Mouse (Mus musculus) bone marrow, adult 2 months (tissue): ENCODE measurements around the gene Plxna4. TPM values are rescaled to one million over a fixed set of nuclear protein-coding genes. Genes with fewer than 3 reads are reported as not detected.

Experiments used
- H3K27ac ChIP-seq: fragments of 200-500 bp; 2 replicates; pipeline ENCODE4 v1.5.1; 2012; ENCODE audit warnings: low read depth, mild to moderate bottlenecking, control low read depth, inconsistent platforms, low read length; ENCODE audit not compliant: control insufficient read depth, poor library complexity, insufficient read depth
- H3K4me1 ChIP-seq: fragments of 200-500 bp; 2 replicates; pipeline ENCODE4 v1.6.1; 2011; ENCODE audit warnings: low read length; ENCODE audit not compliant: control insufficient read depth, insufficient read depth
- H3K4me3 ChIP-seq: fragments of 200-500 bp; replicated peaks from 2 replicates; pipeline ENCODE3; 2011; ENCODE audit warnings: mild to moderate bottlenecking, low read depth, low read length, control low read depth; ENCODE audit not compliant: control insufficient read depth
- CTCF ChIP-seq: fragments of 200-500 bp; IDR thresholded peaks from 2 replicates; pipeline ENCODE4 v1.5.1; 2011; ENCODE audit warnings: low read length, control low read depth; ENCODE audit not compliant: control insufficient read depth, insufficient read depth
- POLR2A ChIP-seq: fragments of 200-500 bp; IDR thresholded peaks from 2 replicates; pipeline ENCODE4 v1.6.1; 2011; ENCODE audit warnings: low read depth, mild to moderate bottlenecking, control low read depth, low read length, borderline replicate concordance; ENCODE audit not compliant: control insufficient read depth
- WGBS: fragments of 180-500 bp; shearing (Covaris S2); methylation state at CpG from one replicate; pipeline ENCODE4 v1.1.7; 2018; 5-methylcytosine and 5-hydroxymethylcytosine counted together
- polyA plus RNA-seq: library from polyadenylated mRNA; stranded (reverse); fragments of >200 nt; gene quantifications from 2 replicates; pipeline ENCODE4 v1.2.4, GENCODE M21; 2011; ENCODE audit warnings: low replicate concordance; ENCODE audit not compliant: missing spikeins, insufficient read depth, insufficient read length

The Plxna4 gene
- polyA plus RNA-seq, 1 experiment = 6.6 TPM

GRCm38 (mm10) chr6:32479765-32480164 is 108.2 kb downstream of the Plxna4 start:
- TF ChIP-seq POLR2A (no peak), CTCF (no peak)
- Histone ChIP-seq H3K4me3 (no peak overlapping the region), H3K27ac (no peak overlapping the region), H3K4me1 (no peaks in the 10 kb centered on the region; the same call in 1 of the 2 replicates)
- 46% methylated on average over 2 of the region's 2 CpGs for WGBS

GRCm38 (mm10) chr6:32479193-32479758 is 108.7 kb downstream of the Plxna4 start:
- TF ChIP-seq CTCF (peak; percentile 33; the same call in 1 of the 2 replicates), POLR2A (no peak)
- Histone ChIP-seq H3K4me1 (no peaks in the 10 kb centered on the region; the same call in 1 of the 2 replicates), H3K4me3 (no peak overlapping the region), H3K27ac (no peak overlapping the region)
- 39% methylated on average over 2 of the region's 2 CpGs for WGBS

- TF ChIP-seq CTCF (no peak), POLR2A (no peak)
- Histone ChIP-seq H3K4me3 (no peak overlapping the region), H3K4me1 (no peaks in the 10 kb centered on the region; the same call in 1 of the 2 replicates), H3K27ac (no peak overlapping the region)
- WGBS = 91% methylated on average over 4 of the region's 4 CpGs
Measured at GRCm38 (mm10) chr6:32475958-32476357, 112.0 kb downstream of the Plxna4 start.

GRCm38 (mm10) chr6:32472062-32472461 is 115.9 kb downstream of the Plxna4 start:
- Histone ChIP-seq H3K4me1 (no peaks in the 10 kb centered on the region), H3K27ac (no peak overlapping the region), H3K4me3 (no peak overlapping the region)
- 80% methylated on average over 5 of the region's 5 CpGs for WGBS
- TF ChIP-seq CTCF = no peak
- TF ChIP-seq POLR2A = no peak

GRCm38 (mm10) chr6:32471639-32472038 is 116.4 kb downstream of the Plxna4 start:
- 89% methylated on average over 3 of the region's 3 CpGs for WGBS
- H3K27ac ChIP-seq = no peak overlapping the region

GRCm38 (mm10) chr6:32469196-32469595 is 118.8 kb downstream of the Plxna4 start:
- TF ChIP-seq CTCF (no peak), POLR2A (no peak)
- Histone ChIP-seq H3K27ac (no peak overlapping the region), H3K4me3 (no peak overlapping the region), H3K4me1 (no peaks in the 10 kb centered on the region)
- 49% methylated on average over 5 of the region's 5 CpGs for WGBS

More at GRCm38 (mm10) chr6:32471639-32472038, 116.4 kb downstream of the Plxna4 start:
- H3K4me1 ChIP-seq = no peaks in the 10 kb centered on the region
- TF ChIP-seq POLR2A = no peak
- no peak for TF ChIP-seq CTCF
- no peak overlapping the region for H3K4me3 ChIP-seq

GRCm38 (mm10) chr6:32465129-32465528 is 122.9 kb downstream of the Plxna4 start:
- H3K4me3 ChIP-seq = no peak overlapping the region
- TF ChIP-seq POLR2A = no peak
- no peak for TF ChIP-seq CTCF
- H3K27ac ChIP-seq = no peak overlapping the region
- no peaks in the 10 kb centered on the region for H3K4me1 ChIP-seq
- WGBS = 71% methylated on average over 8 of the region's 8 CpGs

GRCm38 (mm10) chr6:32464637-32465036 is 123.4 kb downstream of the Plxna4 start:
- TF ChIP-seq CTCF = no peak
- no peak for TF ChIP-seq POLR2A
- 44% methylated on average over 8 of the region's 8 CpGs for WGBS
- no peaks in the 10 kb centered on the region for H3K4me1 ChIP-seq
- H3K27ac ChIP-seq = no peak overlapping the region
- H3K4me3 ChIP-seq = no peak overlapping the region

- 83% methylated on average over 4 of the region's 4 CpGs for WGBS
- TF ChIP-seq CTCF (no peak), POLR2A (no peak)
- Histone ChIP-seq H3K27ac (no peak overlapping the region), H3K4me1 (no peaks in the 10 kb centered on the region), H3K4me3 (no peak overlapping the region)
Measured at GRCm38 (mm10) chr6:32464046-32464445, 123.9 kb downstream of the Plxna4 start.
